In the genomic region with DNA sequence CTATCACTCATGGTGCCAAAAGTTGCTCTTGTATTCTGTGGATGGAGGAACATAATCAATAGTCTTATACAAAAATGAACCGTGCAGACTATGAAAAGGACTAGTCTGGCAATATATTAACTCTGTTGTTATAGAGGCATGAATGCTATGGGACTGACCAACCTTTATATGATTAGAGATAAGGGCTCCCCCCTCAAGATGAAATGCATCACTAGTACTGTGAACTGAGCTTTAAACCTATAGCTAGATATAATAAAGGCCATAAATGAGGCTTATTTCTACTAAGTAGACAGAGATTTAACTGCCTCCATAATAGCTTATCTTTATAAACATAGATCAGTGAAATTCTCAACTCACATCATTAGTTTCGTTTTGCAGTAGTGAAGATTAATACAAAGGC, we compare ENCODE assay signal across 18 mouse cellular contexts. TPM values are rescaled to one million over a fixed set of nuclear protein-coding genes. Genes with fewer than 3 reads are reported as not detected.
"Had no signal": no experiment of that assay in that cellular context is flagged by ENCODE, and none has a peak within 500 bp of the region (broad histone marks: within the 10 kb centered on the region; RNA-seq: fewer than 3 reads in every experiment).

No protein-coding gene starts in this region.

RNA-seq across cellular contexts. Expression of gene Prl4a1, which starts 41.7 kb away (rescaled TPM):
- polyA plus RNA-seq: cerebellum, adult 2 months; cortical plate, adult 2 months; embryonic facial prominence, embryonic 10.5 days; embryonic facial prominence, embryonic 11.5 days; embryonic facial prominence, embryonic 12.5 days; embryonic facial prominence, embryonic 13.5 days; embryonic facial prominence, embryonic 14.5 days; embryonic facial prominence, embryonic 15.5 days; erythroblast, embryonic 14.5 days; forebrain, embryonic 10.5 days; forebrain, embryonic 11.5 days; forebrain, embryonic 12.5 days; forebrain, embryonic 13.5 days; forebrain, embryonic 14.5 days; forebrain, embryonic 15.5 days; forebrain, embryonic 16.5 days; forebrain, postnatal 0 days; gonadal fat pad, adult 2 months had no signal
